Mouse (Mus musculus): ENCODE measurements around the gene Pygm. TPM values are rescaled to one million over a fixed set of nuclear protein-coding genes. Genes with fewer than 3 reads are reported as not detected.

Pygm gene
- polyA plus RNA-seq, 1 experiment from 2014 or later = 8.0 TPM

- WGBS = 77% methylated on average over 9 of the region's 9 CpGs
- Histone ChIP-seq H3K36me3 (ENCODE audit: control insufficient read depth, insufficient read depth, low read length) (no peaks in the 10 kb centered on the region), H3K27ac (replicated peaks) (no peak overlapping the region), H3K4me1 (replicated peaks; ENCODE audit: control insufficient read depth, insufficient read depth) (no peaks in the 10 kb centered on the region), H3K27me3 (ENCODE audit: control insufficient read depth, insufficient read depth, low read length) (peaks cover 8% of the 10 kb centered on the region; the same call in 1 of the 2 replicates), H3K9me3 (ENCODE audit: control insufficient read depth, low read length) (no peaks in the 10 kb centered on the region), H3K4me2 (replicated peaks; ENCODE audit: low read depth) (no peak overlapping the region), H3K4me3 (ENCODE audit: low read depth, low read length) (no peak overlapping the region), H3K9ac (ENCODE audit: low read length) (no peak overlapping the region)
- ATAC-seq (ENCODE audit: low FRiP score, low TSS enrichment) = no peak
- no peak for TF ChIP-seq EP300 (optimal IDR thresholded peaks at IDR 0.05)
- no peak for TF ChIP-seq CTCF (IDR thresholded peaks at IDR 0.05; ENCODE audit: low read depth)
- no peak for DNase-seq (ENCODE audit: low spot score)
Observed at GRCm38 (mm10) chr19:6421211-6421590, 37.0 kb downstream of the Pygm start.

- no peaks in the 10 kb centered on the region for H3K36me3 ChIP-seq (ENCODE audit: control insufficient read depth, insufficient read depth, low read length)
- WGBS = 72% methylated on average over 7 of the region's 7 CpGs
- DNase-seq (ENCODE audit: low spot score) (no peak), ATAC-seq (ENCODE audit: low FRiP score, low TSS enrichment) (no peak)
- peaks cover 8% of the 10 kb centered on the region; the same call in 1 of the 2 replicates for H3K27me3 ChIP-seq (ENCODE audit: control insufficient read depth, insufficient read depth, low read length)
- no peaks in the 10 kb centered on the region for H3K9me3 ChIP-seq (ENCODE audit: control insufficient read depth, low read length)
- no peaks in the 10 kb centered on the region for H3K4me1 ChIP-seq (replicated peaks; ENCODE audit: control insufficient read depth, insufficient read depth)
- no peak overlapping the region for H3K27ac ChIP-seq (replicated peaks)
- no peak overlapping the region for H3K9ac ChIP-seq (ENCODE audit: low read length)
- H3K4me2 ChIP-seq (replicated peaks; ENCODE audit: low read depth) = no peak overlapping the region
- TF ChIP-seq CTCF (IDR thresholded peaks at IDR 0.05; ENCODE audit: low read depth) = no peak
- TF ChIP-seq EP300 (optimal IDR thresholded peaks at IDR 0.05) = no peak
- no peak overlapping the region for H3K4me3 ChIP-seq (ENCODE audit: low read depth, low read length)
Observed at GRCm38 (mm10) chr19:6422014-6422413, 37.8 kb downstream of the Pygm start.

GRCm38 (mm10) chr19:6423241-6423640 is 39.0 kb downstream of the Pygm start:
- no peak for TF ChIP-seq CTCF (IDR thresholded peaks at IDR 0.05; ENCODE audit: low read depth)
- no peak for TF ChIP-seq EP300 (optimal IDR thresholded peaks at IDR 0.05)
- ATAC-seq (ENCODE audit: low FRiP score, low TSS enrichment) = no peak
- 80% methylated on average over 16 of the region's 16 CpGs for whole genome bisulfite sequencing
- Histone ChIP-seq H3K36me3 (ENCODE audit: control insufficient read depth, insufficient read depth, low read length) (no peaks in the 10 kb centered on the region), H3K4me3 (ENCODE audit: low read depth, low read length) (no peak overlapping the region), H3K9me3 (ENCODE audit: control insufficient read depth, low read length) (no peaks in the 10 kb centered on the region), H3K27ac (replicated peaks) (no peak overlapping the region), H3K4me2 (replicated peaks; ENCODE audit: low read depth) (no peak overlapping the region), H3K27me3 (ENCODE audit: control insufficient read depth, insufficient read depth, low read length) (peaks cover 18% of the 10 kb centered on the region), H3K4me1 (replicated peaks; ENCODE audit: control insufficient read depth, insufficient read depth) (peaks cover 6% of the 10 kb centered on the region; the same call in 1 of the 2 replicates), H3K9ac (ENCODE audit: low read length) (no peak overlapping the region)
- no peak for DNase-seq (ENCODE audit: low spot score)

GRCm38 (mm10) chr19:6424137-6424881 is 40.1 kb downstream of the Pygm start:
- Histone ChIP-seq H3K4me2 (replicated peaks; ENCODE audit: low read depth) (no peak overlapping the region), H3K27ac (replicated peaks) (no peak overlapping the region), H3K4me3 (ENCODE audit: low read depth, low read length) (no peak overlapping the region), H3K9me3 (ENCODE audit: control insufficient read depth, low read length) (no peaks in the 10 kb centered on the region), H3K27me3 (ENCODE audit: control insufficient read depth, insufficient read depth, low read length) (peaks cover 22% of the 10 kb centered on the region), H3K9ac (ENCODE audit: low read length) (no peak overlapping the region), H3K4me1 (replicated peaks; ENCODE audit: control insufficient read depth, insufficient read depth) (peaks cover 8% of the 10 kb centered on the region; the same call in 1 of the 2 replicates), H3K36me3 (ENCODE audit: control insufficient read depth, insufficient read depth, low read length) (no peaks in the 10 kb centered on the region)
- TF ChIP-seq CTCF (IDR thresholded peaks at IDR 0.05; ENCODE audit: low read depth) (no peak), EP300 (optimal IDR thresholded peaks at IDR 0.05) (no peak)
- WGBS = 61% methylated on average over 8 of the region's 8 CpGs
- ATAC-seq (ENCODE audit: low FRiP score, low TSS enrichment) (no peak), DNase-seq (ENCODE audit: low spot score) (no peak)

GRCm38 (mm10) chr19:6425595-6425994 is 41.4 kb downstream of the Pygm start:
- H3K27me3 ChIP-seq (ENCODE audit: control insufficient read depth, insufficient read depth, low read length) = peaks cover 18% of the 10 kb centered on the region
- DNase-seq (ENCODE audit: low spot score) = no peak
- TF ChIP-seq CTCF (IDR thresholded peaks at IDR 0.05; ENCODE audit: low read depth) = no peak
- no peak for TF ChIP-seq EP300 (optimal IDR thresholded peaks at IDR 0.05)
- H3K4me2 ChIP-seq (replicated peaks; ENCODE audit: low read depth) = no peak overlapping the region
- no peak overlapping the region for H3K9ac ChIP-seq (ENCODE audit: low read length)
- no peak overlapping the region for H3K27ac ChIP-seq (replicated peaks)
- H3K36me3 ChIP-seq (ENCODE audit: control insufficient read depth, insufficient read depth, low read length) = no peaks in the 10 kb centered on the region
- H3K4me1 ChIP-seq (replicated peaks; ENCODE audit: control insufficient read depth, insufficient read depth) = peaks cover 8% of the 10 kb centered on the region; the same call in 1 of the 2 replicates
- no peaks in the 10 kb centered on the region for H3K9me3 ChIP-seq (ENCODE audit: control insufficient read depth, low read length)
- no peak overlapping the region for H3K4me3 ChIP-seq (ENCODE audit: low read depth, low read length)
- 49% methylated on average over 5 of the region's 5 CpGs for WGBS
- ATAC-seq (ENCODE audit: low FRiP score, low TSS enrichment) = no peak

All from stomach, postnatal 0 days (tissue).